Mouse (Mus musculus) thymus, adult 2 months (tissue): ENCODE data around the gene Dazap1.

Experiments
- CTCF ChIP-seq: fragments of 200-500 bp; IDR thresholded peaks from 2 replicates; pipeline ENCODE4 v1.5.1; 2012; ENCODE audit warnings: mild to moderate bottlenecking, control low read depth, low read length, moderate library complexity, borderline replicate concordance; ENCODE audit not compliant: control insufficient read depth, poor library complexity, insufficient read depth; ENCODE audit errors: extremely low read depth
- POLR2A ChIP-seq: fragments of 200-500 bp; IDR thresholded peaks from 2 replicates; pipeline ENCODE4 v1.6.1; 2012; ENCODE audit warnings: mild to moderate bottlenecking, low read length, control low read depth, moderate library complexity; ENCODE audit not compliant: control insufficient read depth, poor library complexity, insufficient read depth; ENCODE audit errors: extremely low read depth

DNA sequence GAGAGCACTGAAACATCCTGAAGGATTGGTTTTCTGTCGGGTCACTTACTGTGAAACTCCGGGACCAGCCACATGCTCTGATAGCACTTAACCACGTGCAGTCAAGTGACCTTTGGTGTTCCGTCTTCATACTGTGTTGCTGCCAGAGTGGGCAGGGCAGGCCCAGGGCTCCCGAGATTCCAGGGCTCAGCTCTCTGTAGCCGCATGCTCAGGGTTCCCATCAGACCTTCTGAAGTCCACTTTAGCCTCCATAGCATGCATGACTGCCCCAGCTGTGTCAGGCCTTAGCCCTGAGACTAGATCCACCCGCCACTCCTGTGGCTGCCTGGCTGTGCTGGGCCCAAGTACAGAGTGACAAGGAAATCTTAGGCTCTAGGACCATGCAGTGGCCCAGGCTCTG lies 20.0 kb downstream of the Dazap1 start:
- TF ChIP-seq CTCF (no peak), POLR2A (no peak)
